Mouse (Mus musculus) embryonic fibroblast, embryonic 13.5 days (primary cell): ENCODE results near the gene Maneal.

Experiments
- CTCF ChIP-seq: IDR thresholded peaks from 2 replicates; pipeline ENCODE4 v1.5.1; 2011; ENCODE audit warnings: mild to moderate bottlenecking, control low read depth, low read length, moderate library complexity, borderline replicate concordance; ENCODE audit not compliant: insufficient read depth
- POLR2A ChIP-seq: IDR thresholded peaks from 2 replicates; pipeline ENCODE4 v1.6.1; 2011; ENCODE audit warnings: low read depth, mild to moderate bottlenecking, control low read depth, low read length, moderate library complexity

- no peak for TF ChIP-seq POLR2A
- TF ChIP-seq CTCF, result no peak
Observed at GRCm38 (mm10) chr4:124858370-124858769, 3.6 kb downstream of the Maneal start.
